Mouse (Mus musculus) forebrain, embryonic 10.5 days (tissue): ENCODE measurements around the gene Tcte1. TPM values are rescaled to one million over a fixed set of nuclear protein-coding genes. Genes with fewer than 3 reads are reported as not detected.

Experiments
- DNase-seq: peaks from one replicate; pipeline ENCODE4 v3.0.0-alpha.2; 2017; ENCODE audit warnings: low spot score; ENCODE audit errors: extremely low spot score
- H3K27ac ChIP-seq: fragments of 300-500 bp; sonication (generic); 2 replicates; pipeline ENCODE4 v1.5.1; 2016; ENCODE audit warnings: mild to moderate bottlenecking
- H3K27me3 ChIP-seq: fragments of 300-500 bp; sonication (generic); 2 replicates; pipeline ENCODE4 v1.6.1; 2016; ENCODE audit warnings: mild to moderate bottlenecking; ENCODE audit not compliant: poor library complexity, severe bottlenecking
- H3K36me3 ChIP-seq: fragments of 300-500 bp; sonication (generic); replicated peaks from 2 replicates; pipeline ENCODE4 v1.6.1; 2016; ENCODE audit warnings: mild to moderate bottlenecking, moderate library complexity
- H3K4me1 ChIP-seq: fragments of 300-500 bp; sonication (generic); 2 replicates; pipeline ENCODE4 v1.6.1; 2016
- H3K4me3 ChIP-seq: fragments of 300-500 bp; sonication (generic); 2 replicates; pipeline ENCODE4 v1.5.1; 2016; ENCODE audit warnings: mild to moderate bottlenecking, moderate library complexity
- H3K9me3 ChIP-seq: fragments of 300-500 bp; sonication (generic); 2 replicates; pipeline ENCODE4 v1.6.1; 2016; ENCODE audit warnings: mild to moderate bottlenecking, moderate library complexity
- WGBS: fragments of 180-500 bp; shearing (Covaris S2); methylation state at CpG from one replicate; pipeline ENCODE4 v1.1.7; 2016; 5-methylcytosine and 5-hydroxymethylcytosine counted together
- polyA plus RNA-seq: library from polyadenylated mRNA; unstranded; fragments of >200 nt; fragmentation: Nextera tagmentation; extraction: Ambion mirVana; gene quantifications from 2 replicates; pipeline ENCODE4 v1.2.1, GENCODE M21; 2016

Tcte1 gene
- polyA plus RNA-seq, 1 experiment from 2014 or later: 1.3 TPM

DNA sequence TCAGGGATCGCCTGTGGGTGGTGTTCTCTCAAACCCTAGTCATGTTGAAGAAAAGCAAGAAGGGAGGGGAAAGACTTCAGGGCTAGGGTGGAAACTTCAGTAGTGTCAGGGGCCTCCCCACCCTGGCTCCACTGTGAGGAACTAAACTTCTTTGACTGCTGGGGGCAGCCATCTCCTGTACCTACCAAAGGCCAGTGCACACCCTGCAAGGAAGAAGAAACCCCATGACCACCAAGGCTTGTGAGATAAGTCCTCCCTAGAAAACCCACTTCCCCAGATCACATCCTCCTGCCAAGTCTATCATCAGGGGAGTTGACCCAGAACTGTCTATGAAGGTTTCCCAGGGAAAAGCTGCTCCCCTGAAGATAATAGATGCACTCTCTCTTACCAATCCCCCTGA, 31.2 kb downstream of the Tcte1 start:
- no peak overlapping the region for H3K27ac ChIP-seq
- H3K4me1 ChIP-seq: peaks cover 74% of the 10 kb centered on the region
- H3K4me3 ChIP-seq: 0 out of 2 replicates have a peak overlapping the region, but pooled peaks have one; percentile 62
- no peak for DNase-seq
- no peaks in the 10 kb centered on the region for H3K9me3 ChIP-seq
- H3K27me3 ChIP-seq: peaks cover 61% of the 10 kb centered on the region
- 0 out of 2 replicates have a peak, but pooled peaks cover 3% of the 10 kb centered on the region for H3K36me3 ChIP-seq
- 22% methylated on average over 1 of the region's 1 CpGs for WGBS

DNA sequence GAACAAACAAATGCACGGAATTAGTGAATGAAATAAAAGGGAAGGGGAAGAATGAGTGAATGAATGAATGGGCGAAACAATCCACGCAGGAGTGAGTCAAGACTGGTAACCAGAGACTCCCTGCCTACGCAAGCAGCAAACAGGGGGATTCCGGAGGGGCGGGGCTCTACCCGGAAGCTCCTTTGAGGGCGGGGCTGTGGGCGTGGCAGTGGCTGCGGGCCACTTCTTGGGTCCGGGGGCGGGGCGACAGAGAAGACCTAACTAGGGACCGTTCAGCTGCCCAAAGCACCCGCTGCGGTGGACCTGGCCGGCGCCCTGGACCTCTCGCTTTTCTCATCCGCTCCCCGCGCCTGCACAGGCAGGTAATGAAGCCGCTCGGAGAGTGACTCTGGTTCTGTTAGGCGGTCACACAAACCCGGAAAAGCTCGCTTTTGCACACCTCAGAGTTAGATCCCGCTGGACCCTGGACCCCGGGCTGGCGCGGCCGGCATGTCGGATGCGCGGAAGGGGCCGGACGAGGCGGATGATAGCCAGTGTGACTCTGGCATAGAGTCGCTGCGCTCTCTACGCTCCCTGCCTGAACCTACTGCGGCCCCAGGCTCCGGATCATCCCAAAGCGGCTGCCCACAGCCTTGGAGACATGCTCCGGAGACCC, 32.3 kb downstream of the Tcte1 start, which contains the start of gene Nfkbie:
TSS of gene Nfkbie (plus strand) at position 252 of the 655 bp plus-strand sequence.
- Histone ChIP-seq H3K4me1 (peaks cover 63% of the 10 kb centered on the region), H3K36me3 (0 out of 2 replicates have a peak, but pooled peaks cover 3% of the 10 kb centered on the region), H3K4me3 (peak within 1 kb of the TSS; percentile 62), H3K9me3 (no peaks in the 10 kb centered on the region), H3K27me3 (peaks cover 54% of the 10 kb centered on the region), H3K27ac (peak within 1 kb of the TSS; percentile 81)
- WGBS: under 1% methylated on average over 45 of the region's 45 CpGs
- DNase-seq: peak; percentile 98

GRCm38 (mm10) chr17:45556107-45556489, 32.9 kb downstream of the Tcte1 start:
- 3% methylated on average over 14 of the region's 14 CpGs for WGBS
- peak overlapping the region; percentile 62 for H3K4me3 ChIP-seq
- DNase-seq: no peak
- peak overlapping the region; percentile 81 for H3K27ac ChIP-seq
- H3K9me3 ChIP-seq: no peaks in the 10 kb centered on the region
- 0 out of 2 replicates have a peak, but pooled peaks cover 3% of the 10 kb centered on the region for H3K36me3 ChIP-seq
- H3K27me3 ChIP-seq: peaks cover 49% of the 10 kb centered on the region
- H3K4me1 ChIP-seq: peaks cover 59% of the 10 kb centered on the region

- Histone ChIP-seq H3K36me3 (0 out of 2 replicates have a peak, but pooled peaks cover 3% of the 10 kb centered on the region), H3K4me1 (peaks cover 53% of the 10 kb centered on the region), H3K27ac (no peak overlapping the region), H3K9me3 (no peaks in the 10 kb centered on the region), H3K4me3 (peak overlapping the region; percentile 62), H3K27me3 (peaks cover 44% of the 10 kb centered on the region)
- WGBS: 72% methylated on average over 3 of the region's 3 CpGs
- DNase-seq: no peak
These were observed 33.4 kb downstream of the Tcte1 start for GRCm38 (mm10) chr17:45556514-45557245.

GRCm38 (mm10) chr17:45557246-45557824, 34.1 kb downstream of the Tcte1 start:
- Histone ChIP-seq H3K27me3 (peaks cover 44% of the 10 kb centered on the region), H3K27ac (no peak overlapping the region), H3K4me3 (peak overlapping the region; percentile 62), H3K4me1 (peaks cover 47% of the 10 kb centered on the region), H3K9me3 (no peaks in the 10 kb centered on the region), H3K36me3 (0 out of 2 replicates have a peak, but pooled peaks cover 3% of the 10 kb centered on the region)
- no peak for DNase-seq
- 81% methylated on average over 6 of the region's 7 CpGs for WGBS

- DNase-seq: no peak
- Histone ChIP-seq H3K27me3 (peaks cover 44% of the 10 kb centered on the region), H3K9me3 (no peaks in the 10 kb centered on the region), H3K4me3 (no peak overlapping the region), H3K4me1 (peaks cover 49% of the 10 kb centered on the region), H3K36me3 (0 out of 2 replicates have a peak, but pooled peaks cover 3% of the 10 kb centered on the region), H3K27ac (no peak overlapping the region)
- WGBS: 69% methylated on average over 16 of the region's 16 CpGs
These were observed 35.0 kb downstream of the Tcte1 start for GRCm38 (mm10) chr17:45557998-45558862.

DNA sequence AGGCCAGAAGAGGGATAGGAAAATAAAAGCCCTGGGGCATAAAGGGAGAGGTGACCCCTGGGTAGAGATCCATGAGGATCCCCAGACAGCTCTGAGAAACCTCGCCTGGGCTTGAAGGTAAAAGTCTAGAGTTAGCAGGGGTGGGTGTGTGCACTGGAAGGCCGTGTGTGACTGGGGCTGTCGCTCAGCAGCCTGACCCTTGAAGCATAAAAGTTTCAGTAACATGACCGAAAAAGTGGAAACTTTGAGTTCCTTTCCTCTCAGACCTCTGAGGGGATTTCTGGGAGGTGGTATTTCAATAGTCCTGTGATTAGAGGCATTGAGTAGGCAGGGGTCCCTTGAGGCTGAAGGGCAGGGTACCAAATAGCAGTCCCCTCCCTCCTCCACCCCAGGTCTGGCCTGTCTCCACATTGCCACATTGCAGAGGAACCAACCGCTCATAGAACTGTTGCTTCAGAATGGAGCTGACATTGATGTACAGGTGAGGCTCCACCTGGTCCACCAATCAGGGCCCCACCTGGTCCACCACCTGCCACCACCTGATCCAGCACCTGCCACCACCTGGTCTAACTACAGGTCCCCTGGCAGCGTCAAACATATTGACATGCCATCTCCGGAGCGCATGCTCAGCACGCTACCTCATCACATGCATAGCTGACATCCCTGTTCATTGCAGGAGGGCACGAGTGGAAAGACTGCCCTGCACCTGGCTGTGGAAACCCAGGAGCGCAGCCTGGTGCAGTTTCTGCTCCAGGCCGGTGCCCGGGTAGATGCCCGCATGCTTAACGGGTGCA, 36.7 kb downstream of the Tcte1 start:
- Histone ChIP-seq H3K27me3 (peaks cover 31% of the 10 kb centered on the region), H3K9me3 (no peaks in the 10 kb centered on the region), H3K4me1 (peaks cover 61% of the 10 kb centered on the region), H3K27ac (no peak overlapping the region), H3K4me3 (no peak overlapping the region), H3K36me3 (peaks cover 3% of the 10 kb centered on the region)
- whole genome bisulfite sequencing: 89% methylated on average over 15 of the region's 15 CpGs
- no peak for DNase-seq

DNA sequence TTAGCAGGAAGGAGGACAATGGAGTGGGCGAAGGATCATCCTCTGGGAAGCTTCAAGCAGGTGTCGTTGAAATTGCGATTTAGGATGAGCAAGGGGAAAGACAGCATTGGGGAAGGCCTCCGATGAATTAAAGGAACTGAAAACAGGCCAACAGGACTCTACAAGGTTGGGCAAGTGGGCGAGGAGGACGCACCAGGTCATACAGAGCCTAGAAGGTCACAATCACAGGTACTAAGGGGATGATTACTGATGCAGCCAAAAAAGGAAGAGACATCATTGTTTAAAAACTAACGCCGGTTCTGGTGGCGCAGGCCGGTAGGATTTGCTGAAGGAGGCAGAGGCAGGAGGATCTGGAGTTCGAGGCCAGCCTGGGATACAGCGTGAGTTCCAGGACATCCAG, 40.0 kb downstream of the Tcte1 start:
- DNase-seq: peak; percentile 14
- WGBS: 84% methylated on average over 12 of the region's 12 CpGs
- H3K27ac ChIP-seq: no peak overlapping the region
- peaks cover 6% of the 10 kb centered on the region for H3K27me3 ChIP-seq
- H3K36me3 ChIP-seq: peaks cover 36% of the 10 kb centered on the region
- H3K9me3 ChIP-seq: no peaks in the 10 kb centered on the region
- peaks cover 58% of the 10 kb centered on the region for H3K4me1 ChIP-seq
- peak overlapping the region; percentile 92 for H3K4me3 ChIP-seq

DNA sequence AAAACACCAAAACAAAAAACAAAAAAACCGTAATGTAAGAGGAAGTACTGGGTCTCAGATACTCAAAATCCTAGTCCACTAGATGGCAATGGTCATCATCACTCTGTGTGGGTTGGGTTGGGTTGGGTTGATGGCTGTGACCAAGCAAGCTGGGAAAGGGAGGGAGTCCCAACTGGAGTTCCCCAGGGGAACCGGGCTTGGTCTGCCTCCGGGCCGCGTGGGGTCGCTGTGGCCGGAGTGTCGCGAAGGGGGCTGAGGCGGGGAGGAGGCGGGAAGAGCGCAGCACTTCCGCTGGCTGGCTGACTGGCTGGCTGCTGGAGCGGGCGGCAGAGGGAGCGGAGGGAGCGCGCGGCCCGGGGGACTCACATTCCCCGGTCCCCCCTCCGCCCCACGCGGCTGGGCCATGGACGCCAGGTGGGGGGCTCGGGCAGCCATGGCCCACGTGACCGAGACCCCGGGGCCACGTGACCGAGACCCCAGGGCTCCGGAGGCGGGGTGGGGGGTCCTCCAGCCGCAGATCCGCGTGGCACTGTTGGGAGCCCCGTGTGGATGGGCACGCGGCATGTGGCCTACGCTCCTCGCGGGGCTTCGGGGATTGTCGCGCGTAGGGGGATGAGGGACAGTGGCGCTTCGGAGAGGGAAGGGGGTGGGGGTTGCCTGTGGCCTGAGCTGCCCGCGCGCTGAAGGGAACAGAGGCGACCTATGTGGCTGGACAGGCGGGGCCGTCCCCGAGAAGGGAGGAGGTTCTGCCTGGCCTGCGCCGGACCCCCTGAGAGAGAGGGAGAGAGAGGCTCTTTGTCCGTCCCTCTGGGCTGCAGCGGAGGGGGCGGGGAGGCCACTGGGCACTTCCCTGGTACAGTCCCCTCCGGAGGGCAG, 40.7 kb downstream of the Tcte1 start, which contains the start of gene Slc35b2:
TSS of gene Slc35b2 (plus strand) at position 220 of the 876 bp plus-strand sequence.
- no peaks in the 10 kb centered on the region for H3K9me3 ChIP-seq
- peaks cover 43% of the 10 kb centered on the region for H3K36me3 ChIP-seq
- H3K27ac ChIP-seq: peak within 1 kb of the TSS; percentile 96
- under 1% methylated on average over 59 of the region's 61 CpGs for WGBS
- peak within 1 kb of the TSS; percentile 92 for H3K4me3 ChIP-seq
- peak; percentile 93 for DNase-seq
- H3K4me1 ChIP-seq: peaks cover 56% of the 10 kb centered on the region
- H3K27me3 ChIP-seq: no peaks in the 10 kb centered on the region

- peak overlapping the region; percentile 92 for H3K4me3 ChIP-seq
- no peak for DNase-seq
- peak overlapping the region; percentile 96 for H3K27ac ChIP-seq
- H3K36me3 ChIP-seq: peaks cover 47% of the 10 kb centered on the region
- H3K27me3 ChIP-seq: no peaks in the 10 kb centered on the region
- peaks cover 59% of the 10 kb centered on the region for H3K4me1 ChIP-seq
- H3K9me3 ChIP-seq: no peaks in the 10 kb centered on the region
- WGBS: 13% methylated on average over 18 of the region's 18 CpGs
These were observed 41.4 kb downstream of the Tcte1 start for GRCm38 (mm10) chr17:45564531-45565084.
